Mouse (Mus musculus) heart, embryonic 16.5 days (tissue): Measurements from ENCODE around the gene Rec114. TPM values are rescaled to one million over a fixed set of nuclear protein-coding genes. Genes with fewer than 3 reads are reported as not detected.

Source experiments
- ATAC-seq: fragments of 200-750 bp; cut with Nextera tagmentation; replicated peaks from 2 replicates; pipeline ENCODE4 v1.8.0; 2017; ENCODE audit warnings: moderate number of reproducible peaks; ENCODE audit not compliant: insufficient read depth, low FRiP score; ENCODE audit errors: extremely low read depth
- H3K27ac ChIP-seq: fragments of 300-500 bp; sonication (generic); 2 replicates; pipeline ENCODE4 v1.5.1; 2014; ENCODE audit warnings: mild to moderate bottlenecking, low read length, control low read depth, moderate library complexity
- H3K27me3 ChIP-seq: fragments of 300-500 bp; sonication (generic); 2 replicates; pipeline ENCODE4 v1.6.1; 2014; ENCODE audit warnings: low read length, mixed read lengths; ENCODE audit not compliant: control insufficient read depth, insufficient read depth
- H3K36me3 ChIP-seq: fragments of 300-500 bp; sonication (generic); 2 replicates; pipeline ENCODE4 v1.6.1; 2014; ENCODE audit not compliant: control insufficient read depth, insufficient read depth
- H3K4me1 ChIP-seq: fragments of 300-500 bp; sonication (generic); 2 replicates; pipeline ENCODE4 v1.6.1; 2014; ENCODE audit warnings: low read length, mixed read lengths; ENCODE audit not compliant: control insufficient read depth, insufficient read depth
- H3K4me2 ChIP-seq: fragments of 300-500 bp; sonication (generic); 2 replicates; pipeline ENCODE4 v1.6.1; 2014; ENCODE audit warnings: low read depth, mild to moderate bottlenecking, control low read depth, low read length
- H3K4me3 ChIP-seq: fragments of 300-500 bp; sonication (generic); 2 replicates; pipeline ENCODE4 v1.5.1; 2014; ENCODE audit warnings: mild to moderate bottlenecking, control low read depth, low read length
- H3K9ac ChIP-seq: fragments of 300-500 bp; sonication (generic); 2 replicates; pipeline ENCODE4 v1.6.1; 2014; ENCODE audit warnings: low read length, control low read depth
- H3K9me3 ChIP-seq: fragments of 300-500 bp; sonication (generic); replicated peaks from 2 replicates; pipeline ENCODE4 v1.6.1; 2016; ENCODE audit warnings: low read length; ENCODE audit not compliant: control insufficient read depth
- WGBS: fragments of 180-500 bp; shearing (Covaris S2); extraction: QIAGEN DNeasy Blood & Tissue Kit; methylation state at CpG from one replicate; pipeline ENCODE4 v1.1.7; 2014; 5-methylcytosine and 5-hydroxymethylcytosine counted together
- polyA plus RNA-seq: library from polyadenylated mRNA; unstranded; fragments of >200 nt; fragmentation: Nextera tagmentation; extraction: Ambion mirVana; gene quantifications from 2 replicates; pipeline ENCODE4 v1.2.1, GENCODE M21; 2015

Rec114 gene
- polyA plus RNA-seq, 1 experiment from 2014 or later: 6.0 TPM

- Histone ChIP-seq H3K4me3 (no peak overlapping the region), H3K9me3 (no peaks in the 10 kb centered on the region), H3K36me3 (no peaks in the 10 kb centered on the region), H3K9ac (no peak overlapping the region), H3K27ac (no peak overlapping the region), H3K4me1 (no peaks in the 10 kb centered on the region), H3K27me3 (no peaks in the 10 kb centered on the region), H3K4me2 (no peak overlapping the region)
- no peak for ATAC-seq
- 80% methylated on average over 5 of the region's 5 CpGs for WGBS
Measured at GRCm38 (mm10) chr9:58722151-58722550, 21.6 kb downstream of the Rec114 start.

- 69% methylated on average over 7 of the region's 7 CpGs for WGBS
- H3K9ac ChIP-seq: no peak overlapping the region
- no peak overlapping the region for H3K27ac ChIP-seq
- no peak overlapping the region for H3K4me2 ChIP-seq
- no peak for ATAC-seq
- H3K4me1 ChIP-seq: no peaks in the 10 kb centered on the region
- no peaks in the 10 kb centered on the region for H3K9me3 ChIP-seq
- no peaks in the 10 kb centered on the region for H3K36me3 ChIP-seq
- no peaks in the 10 kb centered on the region for H3K27me3 ChIP-seq
- no peak overlapping the region for H3K4me3 ChIP-seq
Measured at GRCm38 (mm10) chr9:58721021-58721420, 22.7 kb downstream of the Rec114 start.

- Histone ChIP-seq H3K4me3 (no peak overlapping the region), H3K9ac (no peak overlapping the region), H3K9me3 (no peaks in the 10 kb centered on the region), H3K4me1 (no peaks in the 10 kb centered on the region), H3K27me3 (no peaks in the 10 kb centered on the region), H3K4me2 (no peak overlapping the region), H3K36me3 (no peaks in the 10 kb centered on the region), H3K27ac (no peak overlapping the region)
- no peak for ATAC-seq
- 66% methylated on average over 4 of the region's 4 CpGs for WGBS
Measured at GRCm38 (mm10) chr9:58720167-58720566, 23.6 kb downstream of the Rec114 start.

GRCm38 (mm10) chr9:58719471-58719870 is 24.3 kb downstream of the Rec114 start:
- H3K4me1 ChIP-seq: no peaks in the 10 kb centered on the region
- no peak for ATAC-seq
- H3K4me2 ChIP-seq: no peak overlapping the region
- no peaks in the 10 kb centered on the region for H3K9me3 ChIP-seq
- WGBS: 46% methylated on average over 5 of the region's 5 CpGs
- H3K27me3 ChIP-seq: no peaks in the 10 kb centered on the region
- H3K27ac ChIP-seq: no peak overlapping the region
- H3K9ac ChIP-seq: no peak overlapping the region
- no peaks in the 10 kb centered on the region for H3K36me3 ChIP-seq
- H3K4me3 ChIP-seq: no peak overlapping the region

- Histone ChIP-seq H3K4me2 (no peak overlapping the region), H3K36me3 (no peaks in the 10 kb centered on the region), H3K4me1 (no peaks in the 10 kb centered on the region), H3K9ac (no peak overlapping the region), H3K4me3 (no peak overlapping the region), H3K27me3 (no peaks in the 10 kb centered on the region), H3K27ac (no peak overlapping the region), H3K9me3 (no peaks in the 10 kb centered on the region)
- ATAC-seq: no peak; the same call in 1 of the 2 replicates
- 54% methylated on average over 3 of the region's 3 CpGs for WGBS
Measured at GRCm38 (mm10) chr9:58718964-58719363, 24.8 kb downstream of the Rec114 start.

GRCm38 (mm10) chr9:58716886-58717285 is 26.9 kb downstream of the Rec114 start:
- Histone ChIP-seq H3K4me1 (no peaks in the 10 kb centered on the region), H3K27me3 (no peaks in the 10 kb centered on the region), H3K36me3 (no peaks in the 10 kb centered on the region), H3K9me3 (no peaks in the 10 kb centered on the region), H3K9ac (no peak overlapping the region), H3K4me3 (no peak overlapping the region), H3K27ac (no peak overlapping the region), H3K4me2 (no peak overlapping the region)
- no peak for ATAC-seq
- WGBS: 55% methylated on average over 2 of the region's 2 CpGs

- no peak overlapping the region for H3K27ac ChIP-seq
- no peaks in the 10 kb centered on the region for H3K27me3 ChIP-seq
- no peak overlapping the region for H3K9ac ChIP-seq
- 64% methylated on average over 7 of the region's 7 CpGs for WGBS
- no peaks in the 10 kb centered on the region for H3K9me3 ChIP-seq
- no peak overlapping the region for H3K4me3 ChIP-seq
- no peak for ATAC-seq
- H3K4me2 ChIP-seq: no peak overlapping the region
- H3K4me1 ChIP-seq: no peaks in the 10 kb centered on the region
- H3K36me3 ChIP-seq: no peaks in the 10 kb centered on the region
Measured at GRCm38 (mm10) chr9:58710642-58711041, 33.1 kb downstream of the Rec114 start.

- H3K9ac ChIP-seq: no peak overlapping the region
Measured at GRCm38 (mm10) chr9:58709939-58710338, 33.8 kb downstream of the Rec114 start.

GRCm38 (mm10) chr9:58707796-58708195 is 36.0 kb downstream of the Rec114 start:
- 66% methylated on average over 11 of the region's 11 CpGs for WGBS
- Histone ChIP-seq H3K9ac (no peak overlapping the region), H3K36me3 (no peaks in the 10 kb centered on the region), H3K9me3 (no peaks in the 10 kb centered on the region), H3K4me2 (no peak overlapping the region), H3K4me3 (no peak overlapping the region), H3K4me1 (no peaks in the 10 kb centered on the region), H3K27me3 (no peaks in the 10 kb centered on the region), H3K27ac (no peak overlapping the region)
- no peak for ATAC-seq

More at GRCm38 (mm10) chr9:58709939-58710338, 33.8 kb downstream of the Rec114 start:
- Histone ChIP-seq H3K9me3 (no peaks in the 10 kb centered on the region), H3K4me2 (no peak overlapping the region), H3K27me3 (no peaks in the 10 kb centered on the region), H3K4me3 (no peak overlapping the region), H3K36me3 (no peaks in the 10 kb centered on the region), H3K27ac (no peak overlapping the region), H3K4me1 (no peaks in the 10 kb centered on the region)
- ATAC-seq: no peak
- WGBS: 25% methylated on average over 2 of the region's 2 CpGs

- ATAC-seq: no peak
- Histone ChIP-seq H3K4me1 (no peaks in the 10 kb centered on the region), H3K9ac (no peak overlapping the region), H3K4me3 (no peak overlapping the region), H3K4me2 (no peak overlapping the region), H3K9me3 (no peaks in the 10 kb centered on the region), H3K36me3 (no peaks in the 10 kb centered on the region), H3K27me3 (no peaks in the 10 kb centered on the region), H3K27ac (no peak overlapping the region)
- WGBS: 72% methylated on average over 7 of the region's 7 CpGs
Measured at GRCm38 (mm10) chr9:58706024-58706423, 37.7 kb downstream of the Rec114 start.
